Mouse (Mus musculus): ENCODE results near the gene Inip. TPM values are rescaled to one million over a fixed set of nuclear protein-coding genes. Genes with fewer than 3 reads are reported as not detected.

The Inip gene
- total RNA-seq, 2 experiments from 2014 or later: 19.7 to 22.7 TPM

Other genes with a start within 250 kb of the Inip start
- 100 to 1,000 TPM; 220 to 227 TPM for gene Hsdl2, start 220.0 kb downstream of the Inip start, total RNA-seq (2021)
- 10 to 100 TPM; 18.3 to 19.2 TPM for gene E130308A19Rik, start 175.4 kb downstream of the Inip start, total RNA-seq (2021)
- 10 to 100 TPM; 10.3 to 12.9 TPM for gene Snx30, start 4.3 kb upstream of the Inip start, total RNA-seq (2021)
- gene Slc46a2, start 113.5 kb upstream of the Inip start, total RNA-seq (2021): under 1 TPM; 0.19 to 0.27 TPM
- not detected for gene Mup4, start 159.1 kb upstream of the Inip start, total RNA-seq (2021)
- not detected for gene Mup6, start 162.7 kb upstream of the Inip start, total RNA-seq (2021)

All from heart, postnatal 4 days (tissue).